Mouse (Mus musculus): ENCODE results near the gene Ralgapb.

GRCm38 (mm10) chr2:158376798-158377197 is 32.9 kb upstream of the Ralgapb start:
- no peak for TF ChIP-seq CTCF (IDR thresholded peaks at IDR 0.05; ENCODE audit: extremely low read depth, insufficient read depth, low read length)
- TF ChIP-seq POLR2A (IDR thresholded peaks at IDR 0.05; ENCODE audit: extremely low read depth, insufficient read depth, low read length), result peak; percentile 31; the same call in 1 of the 2 replicates

All from cortical plate, adult 2 months (tissue).